Mouse (Mus musculus) retina, postnatal 1 day (tissue): ENCODE measurements at regions not wholly inside any gene's neighbourhood (a gene's known extent, or its start where the extent isn't known, plus 50 kb on each side); places are given as distances from the start of the nearest gene placed in this dataset.
A peak's percentile ranks its signal among the peaks of the same experiment; 100 is the strongest.

Experiments
- DNase-seq: peaks from one replicate; pipeline ENCODE4 v3.0.0-alpha.2; 2012

GRCm38 (mm10) chr13:48126582-48126981, 134.4 kb upstream of the Id4 start:
- DNase-seq, result no peak

- DNase-seq, result peak; percentile 90
Measured at GRCm38 (mm10) chr13:48130724-48131123, 130.3 kb upstream of the Id4 start.

DNA sequence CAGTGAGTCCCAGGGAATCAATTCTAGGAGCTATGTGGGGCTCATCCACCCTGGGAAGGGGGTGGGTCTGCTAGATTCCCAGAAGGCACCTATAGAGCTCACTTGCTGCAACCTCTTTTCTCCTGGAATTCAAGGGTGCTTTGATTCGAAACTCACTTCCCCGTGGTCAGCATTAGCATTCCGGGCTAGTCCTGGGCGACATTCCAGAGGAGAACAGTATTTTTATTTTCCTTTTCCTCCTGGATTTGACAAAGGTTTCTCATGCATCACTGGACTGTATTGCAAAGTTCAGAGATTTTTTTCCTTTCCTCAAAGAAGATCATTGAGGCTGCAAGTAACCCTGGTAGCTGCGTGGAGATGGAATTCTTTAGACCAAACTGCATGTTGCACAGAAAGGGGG, 129.3 kb upstream of the Id4 start:
- peak; percentile 2 for DNase-seq

DNA sequence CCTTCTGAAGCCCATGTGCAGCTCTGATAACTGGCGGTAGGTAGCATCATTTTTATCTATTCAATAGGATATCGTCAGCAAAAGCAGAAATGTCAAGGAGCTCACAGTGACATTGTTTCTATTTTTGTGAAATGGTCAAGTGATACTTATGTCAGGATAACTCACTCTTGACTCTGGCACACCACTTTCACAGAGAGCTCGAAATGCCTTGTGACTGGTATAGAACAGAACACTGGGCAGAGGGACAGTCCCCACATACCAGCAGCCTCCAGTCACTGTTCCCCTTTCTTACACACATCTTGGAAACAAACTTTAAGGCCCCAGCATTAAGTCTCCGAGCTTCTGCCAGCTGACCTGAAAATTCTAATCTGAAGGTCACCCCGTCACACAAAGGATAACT, 115.1 kb upstream of the Id4 start:
- no peak for DNase-seq

DNA sequence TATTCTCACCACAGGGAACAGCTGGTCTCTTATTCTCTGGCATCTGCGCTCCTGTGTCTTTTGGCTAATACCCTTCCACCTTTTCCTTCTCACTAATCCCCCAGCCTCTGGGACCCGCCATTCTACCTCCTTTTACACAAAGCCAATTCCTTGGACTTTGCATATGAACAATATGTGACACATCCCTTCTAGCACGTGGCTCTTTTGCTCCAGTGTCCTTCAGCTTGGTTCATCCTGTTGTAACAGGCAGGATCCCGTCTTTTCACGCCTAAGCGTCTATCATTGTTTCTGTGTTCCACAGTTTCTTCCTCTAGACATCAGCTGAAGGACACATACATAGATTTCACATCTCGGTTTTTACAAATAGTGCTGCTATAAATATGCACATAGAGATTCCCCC, 114.0 kb upstream of the Id4 start:
- DNase-seq, result no peak

DNA sequence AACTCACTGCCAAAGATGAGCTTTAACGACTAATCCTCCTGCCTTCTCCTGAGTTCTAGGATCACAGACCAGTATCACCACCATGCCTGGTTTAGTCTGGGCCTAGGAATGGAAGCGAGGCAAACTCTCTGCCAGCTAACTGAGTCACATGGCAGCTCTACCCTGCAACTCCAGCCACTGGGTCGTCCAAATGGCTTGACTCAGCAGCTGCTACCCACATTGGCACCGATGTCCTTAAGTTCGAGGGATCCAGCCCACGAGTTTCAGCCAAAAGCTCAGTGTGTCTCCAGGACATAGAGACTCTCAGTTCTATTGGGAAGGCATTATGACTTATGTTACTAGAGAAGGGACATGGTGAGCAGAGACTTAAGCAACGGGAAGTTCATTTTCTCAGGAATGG, 107.8 kb upstream of the Id4 start:
- no peak for DNase-seq

DNA sequence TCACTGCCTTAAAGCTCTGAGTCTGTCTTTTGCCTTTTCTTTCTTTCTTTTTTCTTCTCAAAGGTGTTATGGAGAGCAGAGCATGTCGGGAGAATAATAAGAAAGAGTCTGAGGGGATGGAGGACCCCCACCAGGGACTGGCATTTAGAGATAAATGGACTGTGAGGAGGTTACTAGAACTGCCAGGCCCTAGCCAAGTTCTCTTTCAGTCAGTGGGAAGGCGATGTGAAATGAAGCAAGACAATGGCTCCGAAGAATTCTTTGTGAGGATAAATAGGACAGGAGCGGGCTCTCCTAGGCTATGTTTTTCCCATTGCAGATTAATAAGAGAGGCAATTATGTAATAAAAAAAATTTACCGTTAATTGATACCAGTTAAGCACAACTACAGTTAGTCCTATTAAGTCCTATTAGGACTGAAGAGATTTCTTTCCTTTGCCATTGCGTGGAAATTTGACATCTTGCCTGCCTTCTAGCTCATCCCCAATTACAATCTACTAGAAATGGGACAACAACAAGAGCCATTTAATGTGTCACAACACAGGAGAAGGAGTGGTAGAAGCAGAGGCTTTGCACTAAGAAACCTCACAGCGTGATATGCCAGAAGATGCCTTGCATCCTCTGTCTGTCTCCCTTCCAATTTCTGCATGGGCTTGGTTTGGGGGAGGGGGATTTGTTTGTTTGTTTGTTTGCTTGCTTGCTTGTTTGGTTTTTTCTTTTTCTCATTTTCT, 107.2 kb upstream of the Id4 start:
- DNase-seq, result peak; percentile 41

- no peak for DNase-seq
Measured at GRCm38 (mm10) chr13:48154414-48155105, 106.5 kb upstream of the Id4 start.

GRCm38 (mm10) chr13:48159020-48159910, 101.8 kb upstream of the Id4 start:
- peak; percentile 67 for DNase-seq

GRCm38 (mm10) chr13:48160161-48160560, 100.9 kb upstream of the Id4 start:
- DNase-seq, result no peak

- DNase-seq, result peak; percentile 74
Measured at GRCm38 (mm10) chr13:48161339-48161738, 99.7 kb upstream of the Id4 start.

- DNase-seq, result no peak
Measured at GRCm38 (mm10) chr13:48164586-48164985, 96.4 kb upstream of the Id4 start.

- no peak for DNase-seq
Measured at GRCm38 (mm10) chr13:48165838-48166237, 95.2 kb upstream of the Id4 start.

DNA sequence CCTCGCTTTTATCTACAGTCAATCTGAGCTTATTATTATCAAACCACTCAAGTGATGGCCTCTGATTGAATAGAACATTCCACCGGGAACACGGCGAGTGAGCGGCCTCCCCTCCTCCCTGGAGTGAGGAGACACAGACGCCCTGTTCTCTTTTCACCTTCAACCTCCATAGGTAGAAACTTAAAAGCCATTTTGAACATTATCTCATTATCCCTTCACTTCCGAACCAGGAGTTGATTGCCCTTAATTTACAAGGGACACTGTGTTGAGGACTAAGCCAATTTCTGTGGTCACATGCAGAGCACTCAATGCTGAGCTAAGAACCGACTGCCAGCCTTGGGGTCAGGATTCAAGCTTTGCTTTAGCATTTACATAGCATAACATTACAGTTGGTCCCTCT, 93.1 kb upstream of the Id4 start:
- DNase-seq, result no peak

- peak; percentile 38 for DNase-seq
Measured at GRCm38 (mm10) chr13:48171309-48171953, 89.6 kb upstream of the Id4 start.

GRCm38 (mm10) chr13:48171994-48172393, 89.0 kb upstream of the Id4 start:
- peak; percentile 43 for DNase-seq

GRCm38 (mm10) chr13:48192476-48192875, 68.6 kb upstream of the Id4 start:
- no peak for DNase-seq

DNA sequence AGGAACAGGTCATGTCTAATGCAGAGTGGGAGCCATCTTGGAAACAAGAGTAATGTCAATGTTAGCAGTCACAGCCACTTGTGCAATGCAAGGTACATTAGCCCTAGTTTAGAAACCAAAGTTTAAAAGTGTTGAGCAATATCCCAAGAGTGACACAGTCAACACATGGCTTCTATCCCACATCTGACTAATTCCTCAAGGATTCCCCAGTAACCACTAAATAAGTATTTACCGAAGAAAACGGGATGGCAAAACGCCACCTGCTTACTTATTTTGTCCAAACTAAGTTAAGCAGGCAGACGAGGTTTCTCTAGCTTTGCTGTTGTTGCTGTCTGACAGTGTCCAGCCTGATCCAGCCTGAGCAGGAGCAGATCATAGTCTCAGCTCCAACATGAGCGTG, 67.1 kb upstream of the Id4 start:
- no peak for DNase-seq

DNA sequence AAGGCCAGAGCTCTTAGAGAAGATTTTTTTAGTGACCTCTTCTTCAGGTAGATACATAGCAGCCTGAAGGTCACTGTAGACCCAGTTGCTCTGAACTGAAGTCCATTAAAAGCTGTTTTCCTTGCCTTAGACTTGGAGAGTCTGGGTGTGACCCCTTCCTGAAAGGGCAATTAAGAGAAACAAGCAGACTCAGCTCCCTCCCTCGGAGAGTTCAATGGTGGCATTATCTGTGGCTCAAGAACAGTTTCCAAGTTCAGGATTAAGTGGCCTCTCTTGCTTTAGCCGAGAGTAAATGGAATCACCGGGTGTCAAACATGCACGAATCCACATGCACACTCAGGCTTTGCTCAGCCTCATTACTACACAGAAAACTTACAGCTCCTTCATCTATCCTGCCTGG, 53.2 kb upstream of the Id4 start:
- no peak for DNase-seq
